Mouse (Mus musculus) c-Kit-negative CD71-positive TER-119-positive erythroid progenitor cells, embryonic 14.5 days (primary cell): ENCODE results near the gene Sema4c.

Experiments used
- DNase-seq: peaks from one replicate; pipeline ENCODE4 v3.0.0-alpha.2; 2013; ENCODE audit warnings: low read depth, low spot score

Sema4c gene

GRCm38 (mm10) chr1:36579974-36580383, 21.8 kb upstream of the Sema4c start:
- DNase-seq = no peak

GRCm38 (mm10) chr1:36576991-36577675, 19.0 kb upstream of the Sema4c start:
- DNase-seq = no peak

GRCm38 (mm10) chr1:36575347-36575746, 17.2 kb upstream of the Sema4c start:
- DNase-seq = no peak

DNA sequence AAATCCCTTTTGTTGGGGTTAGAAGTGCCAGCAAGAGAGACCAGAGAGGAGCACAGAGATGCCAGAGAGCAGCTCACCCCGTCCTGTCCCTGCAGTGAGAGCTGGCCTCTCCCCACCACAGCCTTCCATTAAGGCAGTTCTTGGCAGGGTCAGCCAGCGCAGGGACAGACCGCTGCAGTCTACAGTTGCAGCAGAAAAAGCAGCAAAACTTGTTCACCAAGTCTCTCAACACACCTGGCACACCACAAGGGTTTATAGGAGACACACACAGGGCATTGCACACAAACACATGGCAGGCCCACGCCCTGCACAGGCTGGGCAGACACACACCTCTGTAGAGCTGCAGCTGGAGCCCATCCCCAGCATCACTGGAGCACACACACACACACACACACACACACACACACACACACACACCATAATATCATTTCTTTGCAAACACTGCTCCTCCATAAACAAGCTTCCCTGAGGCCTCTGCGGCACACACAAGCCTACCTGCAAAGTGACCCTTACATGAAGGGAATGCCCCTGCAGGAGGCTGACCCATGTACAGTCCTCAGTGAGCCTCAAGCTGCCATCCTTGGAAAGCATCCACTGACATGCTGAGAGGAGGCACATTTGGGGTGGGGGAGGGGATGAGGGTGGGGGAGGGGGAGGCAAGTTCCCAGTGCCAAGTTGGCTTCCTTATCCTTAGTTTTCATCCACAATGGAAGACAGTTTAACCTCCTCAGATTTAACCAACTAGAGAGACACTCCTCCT, 16.2 kb upstream of the Sema4c start:
- no peak for DNase-seq

GRCm38 (mm10) chr1:36573524-36573923, 15.4 kb upstream of the Sema4c start:
- no peak for DNase-seq

- DNase-seq = no peak
Measured at GRCm38 (mm10) chr1:36572709-36573108, 14.6 kb upstream of the Sema4c start.

DNA sequence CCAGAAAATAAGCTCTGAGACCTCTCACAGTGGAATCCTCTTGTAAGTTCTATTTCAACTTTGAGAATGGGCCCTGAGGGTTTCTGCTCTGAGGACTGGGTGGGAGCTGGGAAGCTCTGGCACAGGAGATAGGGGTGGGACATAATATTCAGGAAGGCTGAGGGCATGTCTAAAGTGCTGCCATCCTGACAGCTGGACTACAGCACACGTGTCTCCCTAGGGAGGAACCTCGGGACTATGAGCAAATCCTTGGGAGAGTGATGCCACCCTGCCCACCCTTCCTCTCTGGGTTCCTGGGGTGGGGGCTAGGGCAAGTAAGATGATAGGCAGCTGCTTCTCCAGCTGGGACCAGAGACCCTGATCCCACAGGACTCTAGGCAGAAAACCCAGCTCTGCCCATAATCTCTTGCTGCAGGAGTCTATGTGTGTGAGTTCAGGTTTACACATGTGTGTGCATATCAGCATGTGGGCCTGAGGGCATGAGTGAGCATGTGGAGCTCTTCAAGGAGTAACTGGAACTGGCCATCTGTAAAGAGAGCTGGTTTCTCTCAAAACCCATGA, 14.1 kb upstream of the Sema4c start:
- DNase-seq = no peak

- no peak for DNase-seq
Measured at GRCm38 (mm10) chr1:36571627-36572026, 13.5 kb upstream of the Sema4c start.

GRCm38 (mm10) chr1:36570320-36570719, 12.2 kb upstream of the Sema4c start:
- no peak for DNase-seq

- no peak for DNase-seq
Measured at GRCm38 (mm10) chr1:36569694-36570276, 11.6 kb upstream of the Sema4c start.

DNA sequence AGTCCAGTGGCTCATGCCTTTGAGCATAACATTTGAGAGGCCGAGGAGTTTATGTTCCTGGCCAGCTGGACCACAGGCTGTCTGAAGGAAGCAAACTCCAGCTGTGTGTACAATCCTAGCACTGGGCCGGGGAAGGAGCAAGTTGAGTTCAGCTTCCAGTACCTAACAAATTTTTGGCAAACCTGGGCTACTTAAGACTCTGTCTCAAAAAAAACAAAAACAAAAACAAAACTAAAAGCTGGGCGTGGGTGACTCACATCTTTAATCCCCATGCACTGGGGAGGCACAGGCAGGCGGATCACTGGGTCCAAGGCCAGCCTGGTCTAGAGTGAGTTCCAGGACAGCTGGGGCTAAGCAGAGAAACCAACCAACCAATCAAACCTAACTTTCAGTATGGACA, 10.6 kb upstream of the Sema4c start:
- no peak for DNase-seq

- DNase-seq = no peak
Measured at GRCm38 (mm10) chr1:36567818-36568603, 9.9 kb upstream of the Sema4c start.

DNA sequence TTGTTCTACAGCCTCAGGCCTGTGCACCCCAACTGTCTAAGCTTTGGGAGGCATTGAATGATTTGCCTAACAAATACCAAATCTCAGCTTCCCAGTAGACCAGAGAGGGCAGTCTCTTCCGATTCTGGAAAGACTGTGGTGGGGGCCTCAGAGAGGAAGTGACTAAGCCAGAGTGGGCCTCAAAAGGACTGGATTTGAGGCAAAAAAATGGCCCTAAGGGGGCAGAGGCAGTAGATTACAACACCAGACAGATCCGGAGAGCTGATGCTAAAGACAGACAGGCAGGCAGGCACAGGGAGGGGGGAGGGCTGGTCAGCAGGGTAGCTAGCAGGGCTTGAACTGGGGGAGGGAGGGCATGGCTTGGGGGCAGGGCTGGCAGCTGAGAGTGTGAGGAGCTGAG, 8.3 kb upstream of the Sema4c start:
- no peak for DNase-seq

DNA sequence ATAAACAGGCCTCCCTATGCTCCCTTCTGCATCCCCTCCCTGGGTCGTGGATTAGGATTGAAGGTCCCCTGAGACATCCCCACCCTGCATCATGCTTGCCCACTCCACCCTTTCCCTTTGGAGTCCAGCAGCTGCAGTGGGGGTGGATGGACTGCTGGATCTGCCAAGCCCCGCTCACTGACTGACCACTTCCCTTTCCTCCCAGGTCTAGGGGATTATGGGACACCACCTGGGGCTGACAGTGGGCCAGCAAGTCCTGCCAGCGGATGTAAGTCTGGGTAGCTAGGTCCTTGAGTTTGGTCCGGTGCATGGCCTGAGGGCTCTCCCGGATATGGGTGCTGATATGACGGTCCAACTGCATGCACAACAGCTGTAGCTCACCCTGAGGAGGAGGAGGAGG, 6.0 kb upstream of the Sema4c start:
- no peak for DNase-seq

DNA sequence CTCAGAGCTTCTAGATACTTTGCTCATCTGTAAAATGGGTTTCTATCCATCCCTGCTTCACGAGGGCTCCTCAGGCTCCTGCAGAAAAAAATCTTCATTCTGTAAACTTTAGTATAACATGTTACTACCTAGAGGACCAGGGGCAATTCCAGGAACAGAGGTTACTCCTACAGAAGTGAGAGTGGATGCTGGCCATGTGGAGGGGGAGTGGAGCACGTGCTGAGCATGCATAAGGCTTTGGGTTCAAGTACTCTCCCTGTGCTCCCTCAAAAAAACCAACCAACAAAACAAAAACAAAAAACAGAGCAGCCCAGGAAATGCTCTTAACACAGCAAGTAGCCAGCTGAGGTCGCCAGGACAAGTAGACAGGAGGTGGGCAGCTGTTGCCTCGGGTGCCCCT, 5.5 kb upstream of the Sema4c start:
- no peak for DNase-seq

- DNase-seq = no peak
Measured at GRCm38 (mm10) chr1:36563197-36563596, 5.0 kb upstream of the Sema4c start.

DNA sequence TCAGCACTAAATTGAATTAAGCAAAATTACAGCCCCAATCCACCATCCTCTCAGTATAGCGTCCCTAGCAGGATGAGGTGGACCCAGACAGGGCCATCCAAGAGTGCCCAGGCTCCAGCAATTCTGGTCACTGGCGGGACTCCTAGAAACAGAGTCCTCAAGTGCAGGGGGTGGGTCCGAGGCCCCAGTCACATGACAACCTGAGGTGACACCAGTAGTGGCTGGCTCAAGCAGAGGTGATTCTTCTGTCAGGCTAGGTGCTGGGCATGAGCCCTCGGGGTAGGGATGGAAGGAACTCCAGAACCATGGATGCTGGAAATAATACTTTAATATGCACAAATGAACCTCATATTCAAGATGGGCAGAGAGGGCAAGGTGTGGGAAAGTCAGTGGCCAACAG, 4.2 kb upstream of the Sema4c start:
- DNase-seq = no peak

DNA sequence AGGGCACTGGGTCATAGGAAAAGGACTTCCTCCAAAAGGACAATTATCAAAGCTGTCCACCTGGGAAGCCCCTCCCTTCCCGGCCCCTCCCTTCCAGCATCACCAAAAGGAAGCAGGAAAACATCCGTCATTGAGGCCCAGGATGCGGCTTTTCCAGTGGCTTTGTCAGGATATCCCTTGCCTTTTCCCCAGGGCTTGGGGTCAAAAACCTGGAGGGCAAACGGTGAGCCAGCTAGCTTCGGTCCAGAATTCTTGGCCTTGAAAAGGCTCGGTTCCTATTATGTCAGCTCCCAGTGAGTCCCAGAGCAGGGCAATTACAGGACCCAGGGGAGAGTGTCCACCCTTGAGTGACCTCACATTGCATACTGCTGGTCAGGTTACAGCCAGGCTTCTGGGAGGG, 2.8 kb upstream of the Sema4c start:
- DNase-seq = no peak

GRCm38 (mm10) chr1:36559888-36560287, 1.7 kb upstream of the Sema4c start:
- no peak for DNase-seq

- no peak for DNase-seq
Measured at GRCm38 (mm10) chr1:36559256-36559655, 1.1 kb upstream of the Sema4c start.

DNA sequence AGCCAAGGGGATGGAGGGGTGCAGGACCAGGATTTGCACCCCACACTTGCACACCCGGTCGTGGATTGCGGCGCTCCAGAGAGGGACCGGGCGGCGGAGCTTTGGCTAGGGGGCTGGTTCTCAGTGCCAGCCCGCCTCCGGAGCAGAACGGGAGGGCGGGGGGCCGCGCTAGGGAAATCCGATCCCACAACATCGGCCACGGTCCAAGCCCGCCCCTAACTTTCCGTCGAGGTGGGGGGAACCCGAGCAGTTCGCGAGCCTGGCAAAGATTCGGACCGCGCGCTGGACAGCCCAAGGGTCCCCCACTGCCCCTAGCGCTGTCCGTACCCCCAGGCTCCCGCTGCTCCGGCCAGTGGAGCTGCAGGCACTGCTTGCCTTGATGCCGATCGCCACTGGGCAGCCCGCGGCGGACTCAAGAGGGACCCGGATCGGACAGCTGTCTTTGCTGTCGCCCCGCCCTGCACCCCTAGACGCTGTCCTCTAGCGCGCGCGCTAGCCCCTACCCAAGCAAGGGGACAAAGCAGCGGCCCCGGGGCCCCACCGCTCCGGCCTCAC, 615 bp downstream of the Sema4c start:
- DNase-seq = no peak
